Mouse (Mus musculus): ENCODE results near the gene Adipoq.

Adipoq gene

GRCm38 (mm10) chr16:23117173-23117572 lies 29.2 kb upstream of the Adipoq start:
- DNase-seq: no peak

GRCm38 (mm10) chr16:23122446-23122845 lies 23.9 kb upstream of the Adipoq start:
- no peak for DNase-seq

GRCm38 (mm10) chr16:23123104-23123503 lies 23.2 kb upstream of the Adipoq start:
- DNase-seq: no peak

GRCm38 (mm10) chr16:23124398-23124797 lies 21.9 kb upstream of the Adipoq start:
- DNase-seq: no peak

GRCm38 (mm10) chr16:23127311-23127672 lies 19.0 kb upstream of the Adipoq start:
- DNase-seq: no peak

DNA sequence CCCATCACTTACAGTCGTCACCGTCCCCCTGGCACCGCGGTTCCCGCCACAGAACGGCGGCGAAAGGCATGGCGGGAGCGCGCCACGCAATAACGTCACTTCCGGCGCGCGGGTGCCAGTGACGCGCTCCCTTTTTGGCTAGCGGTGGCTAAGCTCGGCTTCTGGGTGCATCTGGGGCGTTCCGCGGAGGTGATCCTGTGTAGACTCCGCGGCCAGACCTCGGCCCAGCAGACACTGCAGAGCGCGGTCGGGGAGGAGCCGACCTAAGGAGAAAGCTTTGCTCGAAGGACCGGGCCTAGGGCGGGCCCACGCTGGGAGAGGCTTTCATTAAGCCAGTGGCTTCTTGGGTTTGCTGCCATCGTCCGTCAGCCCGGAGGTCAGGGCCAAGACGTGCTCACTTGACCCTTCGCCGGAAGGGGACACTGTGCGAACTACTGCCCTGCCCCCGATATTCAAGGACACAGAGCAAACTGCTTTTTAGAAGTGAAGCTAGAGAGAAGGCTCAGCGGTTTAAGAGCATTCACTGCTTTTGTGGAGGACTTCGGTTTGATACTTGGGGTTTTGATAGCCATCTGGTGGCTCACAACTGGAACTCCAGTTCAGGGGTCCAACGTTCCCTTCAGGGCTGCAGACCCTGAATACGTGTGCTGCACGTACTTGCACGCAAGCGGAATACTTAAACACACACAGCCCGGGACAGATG lies 18.5 kb upstream of the Adipoq start, which contains the start of gene Rfc4:
Gene Rfc4 (minus strand): TSS at position 65 of the 703 bp plus-strand sequence.
- peak; percentile 96 for DNase-seq

DNA sequence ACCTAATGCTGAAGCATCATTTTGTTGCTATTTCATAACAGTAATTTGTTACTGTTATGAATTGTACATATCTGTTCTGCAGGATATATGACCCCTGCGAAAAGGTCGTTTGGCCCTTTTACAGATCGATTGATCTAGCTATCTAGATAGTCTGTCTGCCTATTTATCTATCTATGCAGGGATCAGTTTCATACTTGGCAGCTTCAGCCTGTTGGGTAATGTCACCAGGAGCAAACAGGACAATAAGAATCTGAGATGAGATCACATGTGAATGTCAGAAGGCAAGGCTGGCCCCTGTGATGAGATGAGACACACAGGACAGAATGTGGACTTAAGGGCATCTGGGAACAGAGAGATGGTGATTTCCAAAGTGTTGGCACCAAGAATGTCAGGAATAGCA lies 16.0 kb upstream of the Adipoq start:
- DNase-seq: no peak

DNA sequence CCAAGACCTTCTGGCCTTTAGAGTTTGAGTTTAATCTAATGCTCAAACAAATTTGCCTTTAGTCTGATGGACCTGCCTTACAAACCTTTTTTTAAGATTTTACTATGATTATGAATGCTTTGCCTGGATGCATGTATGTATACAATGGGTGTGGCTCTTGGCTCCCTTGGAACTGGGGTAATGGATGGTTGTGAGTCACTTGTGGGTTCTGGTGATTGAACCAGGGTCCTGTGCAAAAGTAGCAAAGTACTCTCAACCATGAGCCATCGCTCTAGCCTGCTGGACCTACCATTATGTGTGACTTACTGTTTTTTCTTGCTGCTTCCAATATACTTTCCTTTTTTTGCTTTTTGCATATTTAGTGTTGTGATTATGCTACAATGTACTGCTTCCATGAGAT lies 14.0 kb upstream of the Adipoq start:
- DNase-seq: no peak

DNA sequence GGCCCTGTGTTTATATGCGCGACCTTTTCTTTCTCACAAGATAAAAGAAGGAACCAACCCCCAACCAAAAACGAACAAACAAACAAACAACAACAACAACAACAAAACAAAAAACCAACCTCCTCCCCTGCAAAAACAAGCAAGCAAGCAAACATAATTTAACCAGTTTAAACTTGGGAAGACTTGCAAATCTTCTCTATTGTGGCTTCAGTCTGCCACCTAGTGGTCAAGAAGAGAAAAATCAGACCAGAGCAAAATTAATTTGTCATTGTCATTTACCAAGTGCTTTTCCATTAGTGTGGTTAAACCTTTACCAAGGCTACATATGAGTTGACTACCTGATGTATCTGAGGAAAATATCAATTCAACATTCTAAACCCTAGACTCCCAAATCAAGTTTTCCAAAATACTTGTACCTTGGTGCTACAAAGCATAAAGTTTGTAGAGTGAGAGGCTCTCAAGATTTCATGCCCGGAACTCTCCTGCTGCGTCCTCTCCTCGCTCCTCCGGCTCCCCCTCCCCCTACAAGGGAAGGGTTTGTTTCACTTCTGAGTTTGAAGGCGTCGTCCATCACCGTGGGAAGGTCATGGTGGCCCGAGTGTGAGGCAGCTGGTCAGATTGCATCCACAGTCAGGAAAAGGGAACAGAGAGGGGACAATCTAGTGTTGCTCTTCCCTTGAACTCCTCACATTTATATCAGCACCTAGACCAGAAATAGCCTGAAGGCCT lies 10.8 kb upstream of the Adipoq start:
- DNase-seq: peak; percentile 66

DNA sequence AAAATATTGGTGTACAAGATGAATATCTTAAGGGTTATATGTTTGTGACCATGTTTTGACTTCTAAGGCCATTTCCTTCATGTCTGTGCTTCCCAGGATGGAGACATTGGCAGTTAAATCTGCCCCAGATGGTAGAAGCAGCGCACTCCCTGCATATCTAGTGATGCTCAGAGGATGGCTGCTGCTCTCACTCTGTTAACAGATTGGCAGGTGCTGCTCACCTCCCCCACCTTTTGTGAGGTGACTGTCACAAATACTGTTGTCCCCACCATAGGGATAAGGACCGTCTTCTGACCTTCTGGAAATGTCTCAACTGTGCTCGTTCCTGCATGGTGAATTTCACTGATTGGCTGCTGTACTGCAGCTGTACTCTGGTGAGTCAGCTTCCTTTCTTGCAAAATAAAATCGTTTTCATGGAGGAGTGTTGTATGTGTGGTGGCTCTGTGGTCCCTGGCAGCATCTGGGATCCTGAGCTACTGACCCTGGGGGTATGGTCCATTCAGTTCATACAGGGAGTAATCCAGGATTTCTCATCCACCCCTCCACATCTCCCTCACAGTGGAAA lies 9.8 kb upstream of the Adipoq start:
- no peak for DNase-seq

DNA sequence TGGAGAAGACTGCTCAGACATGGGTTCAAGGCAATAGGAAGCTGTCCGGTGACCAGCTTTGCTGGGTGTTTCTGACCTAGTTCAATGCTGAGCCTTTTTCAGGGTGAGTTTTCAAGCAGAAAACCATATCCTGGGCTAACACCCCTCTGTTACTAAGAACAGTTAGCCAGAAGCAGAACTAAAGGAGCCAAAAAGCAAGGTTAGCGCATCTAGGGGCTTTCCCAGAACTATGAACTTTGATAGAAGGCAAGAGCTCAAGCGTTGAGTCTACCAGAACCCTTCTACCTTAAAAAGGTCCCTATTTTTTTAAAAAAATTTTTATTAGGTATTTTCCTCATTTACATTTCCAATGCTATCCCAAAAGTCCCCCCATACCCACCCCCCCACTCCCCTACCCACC lies 5.4 kb upstream of the Adipoq start:
- DNase-seq: no peak

DNA sequence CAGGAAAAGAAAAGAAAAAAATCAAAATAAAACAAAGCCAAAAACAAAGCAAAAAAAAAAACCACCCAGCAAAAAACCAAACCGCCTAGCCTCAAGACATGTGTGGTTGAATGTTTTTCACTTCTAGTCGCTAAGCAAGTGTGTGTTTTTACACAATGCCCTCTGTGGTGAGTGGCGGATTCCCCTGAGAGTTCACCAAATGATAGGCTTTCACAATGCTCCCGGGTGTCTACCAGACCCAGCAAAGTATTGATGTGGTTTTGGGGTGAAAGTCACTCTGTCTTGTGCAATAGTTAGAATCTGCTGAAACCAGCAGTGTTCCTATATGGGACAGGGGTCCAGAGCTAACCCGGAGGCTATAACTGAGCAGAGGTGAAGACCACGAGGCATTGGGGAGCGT lies 2.0 kb upstream of the Adipoq start:
- DNase-seq: no peak

DNA sequence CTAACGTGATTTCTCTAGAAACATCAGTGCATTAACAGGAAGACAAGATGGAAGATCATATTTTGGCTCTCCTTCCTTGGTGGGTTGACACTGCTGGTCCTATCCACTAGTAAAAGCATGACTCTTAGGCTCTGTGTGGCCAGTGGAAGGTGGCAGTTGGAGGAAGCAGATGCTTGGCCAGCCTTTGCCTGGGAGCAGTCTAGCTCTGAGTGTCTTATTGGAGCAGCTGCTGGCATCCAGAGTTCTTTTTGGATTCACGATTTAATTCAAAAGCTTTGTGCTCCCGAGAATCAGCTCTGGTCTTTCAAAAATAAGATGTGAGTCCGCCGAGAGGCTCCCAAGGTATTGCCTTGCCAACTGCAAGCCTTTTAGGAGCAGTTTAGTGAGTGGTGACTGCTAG lies 1.1 kb upstream of the Adipoq start:
- no peak for DNase-seq

GRCm38 (mm10) chr16:23148936-23149335 lies 2.6 kb downstream of the Adipoq start:
- no peak for DNase-seq

- no peak for DNase-seq
Observed at GRCm38 (mm10) chr16:23149396-23149795, 3.1 kb downstream of the Adipoq start.

DNA sequence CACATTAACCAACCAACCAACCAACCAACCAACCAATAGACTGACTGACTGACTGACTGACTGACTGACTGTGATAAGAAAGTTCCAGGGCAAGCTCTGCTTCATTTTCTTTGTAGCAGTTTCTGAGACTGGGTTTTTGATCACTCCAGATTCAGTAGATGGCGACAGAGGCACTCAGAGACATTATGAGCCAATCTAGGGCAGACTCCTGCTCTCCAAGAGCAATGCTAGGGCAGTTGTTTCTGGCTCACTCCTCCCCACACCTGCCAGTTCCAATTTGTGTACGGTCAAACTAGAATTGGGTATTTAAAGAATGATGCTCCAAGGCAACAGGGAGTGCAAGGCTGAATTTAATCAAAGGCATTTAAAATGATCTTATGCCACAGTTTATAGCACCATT lies 5.1 kb downstream of the Adipoq start:
- DNase-seq: peak; percentile 55

DNA sequence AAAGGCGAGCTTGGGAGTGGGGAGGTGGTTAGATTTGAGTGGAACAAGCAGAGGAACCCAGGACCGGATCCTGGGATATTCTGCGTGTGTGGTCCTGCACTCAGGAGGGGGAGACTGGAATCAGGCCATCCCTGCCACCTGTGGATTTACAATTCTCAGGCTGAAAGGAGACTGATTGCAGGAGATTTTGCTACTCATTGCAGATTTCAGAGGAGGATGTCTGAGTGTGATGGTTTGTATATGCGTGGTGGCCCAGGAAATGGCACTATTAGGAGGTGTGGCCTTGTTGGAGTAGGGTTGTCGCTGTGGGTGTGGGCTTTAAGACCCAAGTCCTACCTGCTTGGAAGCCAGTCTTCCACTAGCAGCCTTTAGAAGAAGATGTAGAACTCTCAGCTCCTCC lies 7.9 kb downstream of the Adipoq start:
- no peak for DNase-seq

DNA sequence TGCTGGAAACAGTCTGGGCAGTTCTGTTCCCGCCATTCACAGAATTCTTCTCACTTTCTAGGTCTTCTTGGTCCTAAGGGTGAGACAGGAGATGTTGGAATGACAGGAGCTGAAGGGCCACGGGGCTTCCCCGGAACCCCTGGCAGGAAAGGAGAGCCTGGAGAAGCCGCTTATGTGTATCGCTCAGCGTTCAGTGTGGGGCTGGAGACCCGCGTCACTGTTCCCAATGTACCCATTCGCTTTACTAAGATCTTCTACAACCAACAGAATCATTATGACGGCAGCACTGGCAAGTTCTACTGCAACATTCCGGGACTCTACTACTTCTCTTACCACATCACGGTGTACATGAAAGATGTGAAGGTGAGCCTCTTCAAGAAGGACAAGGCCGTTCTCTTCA lies 10.7 kb downstream of the Adipoq start:
- no peak for DNase-seq

- DNase-seq: no peak
Observed at GRCm38 (mm10) chr16:23158292-23158691, 12.0 kb downstream of the Adipoq start.

DNA sequence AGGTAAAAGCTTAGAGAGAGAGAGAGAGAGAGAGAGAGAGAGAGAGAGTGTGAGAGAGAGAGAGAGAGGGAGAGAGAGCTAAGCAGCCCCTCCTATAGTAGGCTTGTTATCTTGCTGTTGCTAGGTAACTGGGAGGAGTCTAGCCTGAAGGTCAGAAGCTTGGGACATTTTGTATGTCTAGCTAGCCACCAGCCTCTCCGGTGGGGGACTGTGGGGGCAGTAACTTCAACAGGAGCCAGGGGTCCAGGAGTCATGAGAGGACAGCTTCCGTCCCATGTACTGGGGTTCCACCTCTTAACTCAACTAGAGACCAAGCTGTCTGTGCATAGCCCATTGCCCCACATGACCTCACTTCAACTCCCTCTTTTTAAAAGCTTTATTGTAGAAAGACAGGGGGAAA lies 12.6 kb downstream of the Adipoq start:
- DNase-seq: no peak

DNA sequence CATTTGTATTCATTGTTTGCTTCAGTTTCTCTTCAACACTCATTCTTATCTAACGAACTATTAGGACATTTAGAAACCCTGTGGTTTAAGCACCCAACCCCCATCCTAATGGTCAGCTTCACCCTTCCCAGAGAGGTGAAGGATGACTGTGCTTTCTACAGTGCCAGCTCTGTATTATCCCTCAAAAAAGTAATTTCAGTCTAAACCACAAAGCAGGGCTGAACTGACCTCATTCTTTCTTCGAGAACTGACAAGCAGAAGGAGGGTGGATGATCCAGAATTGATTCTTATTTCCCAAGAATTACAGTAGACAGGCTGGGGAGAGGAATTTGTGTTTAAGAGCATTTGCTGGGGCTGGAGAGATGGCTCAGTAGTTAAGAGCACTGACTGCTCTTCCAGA lies 13.4 kb downstream of the Adipoq start:
- DNase-seq: no peak

DNA sequence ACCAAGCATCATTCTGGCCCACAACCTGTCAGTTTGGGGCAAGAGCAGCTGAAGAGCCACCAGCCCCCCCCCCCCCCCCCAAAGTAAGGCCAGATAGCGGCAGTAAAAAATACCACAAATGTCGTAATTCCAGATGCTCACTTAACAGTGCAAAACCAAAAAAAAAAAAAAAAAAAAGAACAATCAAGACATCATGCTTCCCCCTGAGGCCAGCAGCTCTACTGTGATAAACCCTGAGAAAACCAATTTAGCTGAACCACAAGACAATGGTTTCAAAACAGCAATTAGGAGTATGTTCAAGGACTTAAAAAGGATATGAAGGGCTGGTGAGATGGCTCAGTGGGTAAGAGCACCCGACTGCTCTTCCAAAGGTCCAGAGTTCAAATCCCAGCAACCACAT lies 15.8 kb downstream of the Adipoq start:
- no peak for DNase-seq

- no peak for DNase-seq
Observed at GRCm38 (mm10) chr16:23164443-23164842, 18.1 kb downstream of the Adipoq start.

- DNase-seq: peak; percentile 4
Observed at GRCm38 (mm10) chr16:23165441-23165840, 19.1 kb downstream of the Adipoq start.
